Mouse (Mus musculus): ENCODE measurements at regions not wholly inside any gene's neighbourhood (a gene's known extent, or its start where the extent isn't known, plus 50 kb on each side); places are given as distances from the start of the nearest gene placed in this dataset.

GRCm38 (mm10) chr13:39516106-39516505, 555.4 kb upstream of the Slc35b3 start:
- Histone ChIP-seq H3K4me1 (ENCODE audit: control insufficient read depth, insufficient read depth, low read length) (no peaks in the 10 kb centered on the region), H3K9me3 (replicated peaks; ENCODE audit: control insufficient read depth, insufficient read depth, low read length, poor library complexity, severe bottlenecking) (no peaks in the 10 kb centered on the region), H3K27me3 (ENCODE audit: control insufficient read depth, insufficient read depth, low read length, poor library complexity, severe bottlenecking) (no peaks in the 10 kb centered on the region), H3K9ac (ENCODE audit: low read depth, poor library complexity, severe bottlenecking) (no peak overlapping the region), H3K4me3 (ENCODE audit: low read depth, low read length) (no peak overlapping the region), H3K36me3 (ENCODE audit: control insufficient read depth, insufficient read depth, low read length, poor library complexity, severe bottlenecking) (no peaks in the 10 kb centered on the region), H3K27ac (ENCODE audit: insufficient read depth, low read length) (no peak overlapping the region)
- peak; percentile 71; the same call in 1 of the 2 replicates for TF ChIP-seq EP300 (IDR thresholded peaks at IDR 0.05; ENCODE audit: insufficient read depth, low read depth, low read length)
- no peak for TF ChIP-seq CTCF (IDR thresholded peaks at IDR 0.05; ENCODE audit: low read depth, low read length)

DNA sequence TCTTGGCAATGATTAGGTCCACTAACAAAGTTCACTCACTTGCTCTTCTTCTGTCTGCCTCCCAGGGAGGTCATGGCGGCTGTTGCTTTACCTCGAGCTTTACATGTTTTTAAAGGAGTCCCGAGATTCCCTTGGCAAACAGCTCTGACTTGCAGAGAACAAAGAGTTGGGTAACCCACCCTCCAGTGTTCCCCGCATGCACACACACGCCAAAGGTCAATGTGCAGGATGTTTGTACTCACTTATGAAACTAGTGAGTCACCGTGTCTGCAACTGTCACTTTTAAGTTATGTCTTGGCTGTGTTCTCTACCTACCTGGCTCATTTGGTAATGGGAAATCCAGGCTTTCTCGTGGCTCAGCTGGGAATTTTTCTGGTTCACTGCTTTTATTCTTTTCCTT, 529.1 kb upstream of the Slc35b3 start:
- Histone ChIP-seq H3K36me3 (ENCODE audit: control insufficient read depth, insufficient read depth, low read length, poor library complexity, severe bottlenecking) (no peaks in the 10 kb centered on the region), H3K4me3 (ENCODE audit: low read depth, low read length) (no peak overlapping the region), H3K27ac (ENCODE audit: insufficient read depth, low read length) (no peak overlapping the region), H3K27me3 (ENCODE audit: control insufficient read depth, insufficient read depth, low read length, poor library complexity, severe bottlenecking) (no peaks in the 10 kb centered on the region), H3K4me1 (ENCODE audit: control insufficient read depth, insufficient read depth, low read length) (no peaks in the 10 kb centered on the region), H3K9ac (ENCODE audit: low read depth, poor library complexity, severe bottlenecking) (no peak overlapping the region), H3K9me3 (replicated peaks; ENCODE audit: control insufficient read depth, insufficient read depth, low read length, poor library complexity, severe bottlenecking) (no peaks in the 10 kb centered on the region)
- TF ChIP-seq EP300 (IDR thresholded peaks at IDR 0.05; ENCODE audit: insufficient read depth, low read depth, low read length) (no peak), CTCF (IDR thresholded peaks at IDR 0.05; ENCODE audit: low read depth, low read length) (no peak), POLR2A (IDR thresholded peaks at IDR 0.05; ENCODE audit: insufficient read depth, low read length) (no peak)

DNA sequence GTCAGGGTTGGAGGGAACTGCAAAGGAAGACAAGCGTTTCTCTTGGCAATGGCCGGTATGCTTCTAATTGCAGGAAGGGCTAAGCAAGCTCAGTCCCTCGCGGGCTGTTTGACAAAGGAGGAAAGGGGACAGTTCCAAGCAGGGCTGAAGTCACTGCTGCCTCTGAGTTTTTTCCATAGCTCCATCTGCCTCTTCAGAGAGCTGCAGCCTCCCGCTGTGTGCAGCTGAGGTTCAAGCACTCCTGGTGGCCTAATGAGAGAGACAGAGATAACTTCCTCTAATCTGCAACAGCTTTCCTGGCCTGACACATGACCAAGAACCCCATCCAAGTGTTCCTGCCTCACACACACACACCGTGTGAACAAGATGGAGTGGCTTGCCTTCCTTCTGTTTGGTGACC, 511.9 kb upstream of the Slc35b3 start:
- Histone ChIP-seq H3K9ac (ENCODE audit: low read depth, poor library complexity, severe bottlenecking) (no peak overlapping the region), H3K27me3 (ENCODE audit: control insufficient read depth, insufficient read depth, low read length, poor library complexity, severe bottlenecking) (no peaks in the 10 kb centered on the region), H3K4me3 (ENCODE audit: low read depth, low read length) (no peak overlapping the region), H3K9me3 (replicated peaks; ENCODE audit: control insufficient read depth, insufficient read depth, low read length, poor library complexity, severe bottlenecking) (no peaks in the 10 kb centered on the region), H3K27ac (ENCODE audit: insufficient read depth, low read length) (no peak overlapping the region), H3K4me1 (ENCODE audit: control insufficient read depth, insufficient read depth, low read length) (no peaks in the 10 kb centered on the region), H3K36me3 (ENCODE audit: control insufficient read depth, insufficient read depth, low read length, poor library complexity, severe bottlenecking) (no peaks in the 10 kb centered on the region)
- TF ChIP-seq POLR2A (IDR thresholded peaks at IDR 0.05; ENCODE audit: insufficient read depth, low read length) (no peak), EP300 (IDR thresholded peaks at IDR 0.05; ENCODE audit: insufficient read depth, low read depth, low read length) (no peak), CTCF (IDR thresholded peaks at IDR 0.05; ENCODE audit: low read depth, low read length) (no peak)

GRCm38 (mm10) chr13:39441799-39442198, 481.1 kb upstream of the Slc35b3 start:
- Histone ChIP-seq H3K36me3 (ENCODE audit: control insufficient read depth, insufficient read depth, low read length, poor library complexity, severe bottlenecking) (no peaks in the 10 kb centered on the region), H3K27me3 (ENCODE audit: control insufficient read depth, insufficient read depth, low read length, poor library complexity, severe bottlenecking) (no peaks in the 10 kb centered on the region), H3K27ac (ENCODE audit: insufficient read depth, low read length) (no peak overlapping the region), H3K4me3 (ENCODE audit: low read depth, low read length) (no peak overlapping the region), H3K9me3 (replicated peaks; ENCODE audit: control insufficient read depth, insufficient read depth, low read length, poor library complexity, severe bottlenecking) (no peaks in the 10 kb centered on the region), H3K4me1 (ENCODE audit: control insufficient read depth, insufficient read depth, low read length) (no peaks in the 10 kb centered on the region), H3K9ac (ENCODE audit: low read depth, poor library complexity, severe bottlenecking) (no peak overlapping the region)
- no peak for TF ChIP-seq EP300 (IDR thresholded peaks at IDR 0.05; ENCODE audit: insufficient read depth, low read depth, low read length)

- no peaks in the 10 kb centered on the region for H3K9me3 ChIP-seq (replicated peaks; ENCODE audit: control insufficient read depth, insufficient read depth, low read length, poor library complexity, severe bottlenecking)
- TF ChIP-seq CTCF (IDR thresholded peaks at IDR 0.05; ENCODE audit: low read depth, low read length) (peak; percentile 68), POLR2A (IDR thresholded peaks at IDR 0.05; ENCODE audit: insufficient read depth, low read length) (no peak)
- no peaks in the 10 kb centered on the region for H3K4me1 ChIP-seq (ENCODE audit: control insufficient read depth, insufficient read depth, low read length)
- H3K4me3 ChIP-seq (ENCODE audit: low read depth, low read length): no peak overlapping the region
- H3K9ac ChIP-seq (ENCODE audit: low read depth, poor library complexity, severe bottlenecking): no peak overlapping the region
- no peak overlapping the region for H3K27ac ChIP-seq (ENCODE audit: insufficient read depth, low read length)
- H3K36me3 ChIP-seq (ENCODE audit: control insufficient read depth, insufficient read depth, low read length, poor library complexity, severe bottlenecking): no peaks in the 10 kb centered on the region
- no peaks in the 10 kb centered on the region for H3K27me3 ChIP-seq (ENCODE audit: control insufficient read depth, insufficient read depth, low read length, poor library complexity, severe bottlenecking)
These were observed 480.2 kb upstream of the Slc35b3 start for GRCm38 (mm10) chr13:39440907-39441306.

DNA sequence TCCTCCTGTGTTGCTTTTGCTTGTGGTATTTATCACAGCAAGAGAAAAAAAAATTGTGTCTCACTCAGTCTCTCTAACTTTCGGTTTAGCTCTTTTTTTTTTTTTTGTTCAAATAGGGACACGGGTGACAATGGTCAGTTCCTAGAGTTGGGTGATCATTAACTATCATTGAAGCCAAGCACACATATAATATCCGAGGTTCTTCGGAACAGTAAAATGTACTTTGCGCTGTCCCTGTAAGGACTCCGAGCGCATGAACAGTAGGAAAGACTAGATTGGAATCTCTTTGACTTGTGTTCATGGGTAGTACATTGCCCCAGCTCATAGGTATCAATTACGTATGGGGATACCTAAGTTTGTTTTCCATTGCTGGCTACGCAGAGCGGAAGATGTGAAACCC, 479.7 kb upstream of the Slc35b3 start:
- no peak overlapping the region for H3K27ac ChIP-seq (ENCODE audit: insufficient read depth, low read length)

More for the DNA sequence above, 479.7 kb upstream of the Slc35b3 start:
- H3K36me3 ChIP-seq (ENCODE audit: control insufficient read depth, insufficient read depth, low read length, poor library complexity, severe bottlenecking): no peaks in the 10 kb centered on the region
- no peaks in the 10 kb centered on the region for H3K9me3 ChIP-seq (replicated peaks; ENCODE audit: control insufficient read depth, insufficient read depth, low read length, poor library complexity, severe bottlenecking)
- H3K9ac ChIP-seq (ENCODE audit: low read depth, poor library complexity, severe bottlenecking): no peak overlapping the region
- H3K4me1 ChIP-seq (ENCODE audit: control insufficient read depth, insufficient read depth, low read length): no peaks in the 10 kb centered on the region
- H3K27me3 ChIP-seq (ENCODE audit: control insufficient read depth, insufficient read depth, low read length, poor library complexity, severe bottlenecking): no peaks in the 10 kb centered on the region
- no peak for TF ChIP-seq EP300 (IDR thresholded peaks at IDR 0.05; ENCODE audit: insufficient read depth, low read depth, low read length)
- TF ChIP-seq CTCF (IDR thresholded peaks at IDR 0.05; ENCODE audit: low read depth, low read length): no peak
- no peak for TF ChIP-seq POLR2A (IDR thresholded peaks at IDR 0.05; ENCODE audit: insufficient read depth, low read length)
- H3K4me3 ChIP-seq (ENCODE audit: low read depth, low read length): no peak overlapping the region
